Mouse (Mus musculus): ENCODE measurements around the gene Ugt1a1. TPM values are rescaled to one million over a fixed set of nuclear protein-coding genes. Genes with fewer than 3 reads are reported as not detected.

The Ugt1a1 gene
- polyA plus RNA-seq, 1 experiment from 2014 or later, result not detected

- H3K4me1 ChIP-seq, result no peaks in the 10 kb centered on the region
- H3K27me3 ChIP-seq (replicated peaks), result no peaks in the 10 kb centered on the region
- WGBS, result 50% methylated on average over 4 of the region's 4 CpGs
- H3K9me3 ChIP-seq, result peaks cover 94% of the 10 kb centered on the region
- no peak overlapping the region for H3K4me3 ChIP-seq
- no peak overlapping the region for H3K9ac ChIP-seq
- no peaks in the 10 kb centered on the region for H3K36me3 ChIP-seq
- ATAC-seq (ENCODE audit: extremely low read depth, insufficient number of reproducible peaks, low FRiP score, low TSS enrichment), result no peak
- H3K4me2 ChIP-seq, result no peak overlapping the region
- H3K27ac ChIP-seq (replicated peaks), result no peak overlapping the region
Observed at GRCm38 (mm10) chr1:88235894-88236415, 24.2 kb downstream of the Ugt1a1 start.

DNA sequence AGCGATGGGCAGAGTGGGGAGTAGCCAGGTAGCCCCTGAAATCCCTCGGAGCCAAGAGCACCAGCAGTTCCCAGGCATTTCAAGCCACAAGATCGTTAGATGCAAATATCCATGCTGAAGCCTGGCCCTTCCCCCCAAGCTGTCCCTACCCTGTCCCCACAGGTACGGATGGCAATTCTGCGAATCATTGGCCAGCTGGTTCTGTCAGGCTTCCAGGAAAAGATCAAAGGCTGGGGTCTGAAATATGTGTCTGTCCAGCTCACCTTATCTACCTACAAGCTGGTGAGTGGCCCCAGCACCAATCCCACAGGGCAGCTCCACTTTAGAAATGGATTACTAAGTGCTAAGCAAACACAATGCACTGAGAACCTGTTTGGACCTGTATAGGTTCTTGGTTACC lies 25.6 kb downstream of the Ugt1a1 start:
- Histone ChIP-seq H3K9ac (no peak overlapping the region), H3K4me1 (no peaks in the 10 kb centered on the region), H3K36me3 (no peaks in the 10 kb centered on the region), H3K9me3 (peaks cover 94% of the 10 kb centered on the region), H3K27me3 (replicated peaks) (no peaks in the 10 kb centered on the region), H3K27ac (replicated peaks) (no peak overlapping the region), H3K4me3 (no peak overlapping the region), H3K4me2 (no peak overlapping the region)
- no peak for ATAC-seq (ENCODE audit: extremely low read depth, insufficient number of reproducible peaks, low FRiP score, low TSS enrichment)
- WGBS, result 62% methylated on average over 5 of the region's 5 CpGs

GRCm38 (mm10) chr1:88238771-88239170 lies 27.0 kb downstream of the Ugt1a1 start:
- Histone ChIP-seq H3K9me3 (peaks cover 94% of the 10 kb centered on the region), H3K4me1 (no peaks in the 10 kb centered on the region), H3K27me3 (replicated peaks) (no peaks in the 10 kb centered on the region), H3K36me3 (no peaks in the 10 kb centered on the region), H3K4me2 (no peak overlapping the region), H3K27ac (replicated peaks) (no peak overlapping the region), H3K9ac (no peak overlapping the region), H3K4me3 (no peak overlapping the region)
- 68% methylated on average over 6 of the region's 6 CpGs for WGBS
- 0 out of 2 replicates have a peak, but pooled peaks have one; percentile 1 for ATAC-seq (ENCODE audit: extremely low read depth, insufficient number of reproducible peaks, low FRiP score, low TSS enrichment)

DNA sequence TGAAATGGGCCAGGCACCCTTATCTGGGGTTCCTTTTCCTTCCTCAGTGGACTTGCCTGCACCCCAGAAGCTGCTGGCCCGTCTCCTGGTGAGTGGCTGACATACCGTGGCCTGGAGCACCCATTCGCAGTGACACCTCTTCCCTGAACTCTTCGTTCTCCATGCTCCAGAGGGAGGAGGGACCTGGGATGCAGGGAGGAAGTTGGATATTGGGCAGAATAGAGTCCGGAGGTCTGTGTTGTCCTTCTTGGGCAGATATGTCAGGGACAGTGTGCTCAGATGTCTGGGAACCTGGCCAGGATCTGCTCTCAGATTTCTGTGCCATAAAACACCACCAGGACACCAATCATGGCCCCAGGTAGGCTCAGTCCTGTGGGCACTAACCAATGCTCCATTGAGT lies 28.3 kb downstream of the Ugt1a1 start:
- Histone ChIP-seq H3K27ac (replicated peaks) (no peak overlapping the region), H3K27me3 (replicated peaks) (no peaks in the 10 kb centered on the region), H3K4me1 (no peaks in the 10 kb centered on the region), H3K4me2 (no peak overlapping the region), H3K4me3 (no peak overlapping the region), H3K9me3 (peaks cover 95% of the 10 kb centered on the region), H3K36me3 (no peaks in the 10 kb centered on the region), H3K9ac (no peak overlapping the region)
- WGBS, result 63% methylated on average over 5 of the region's 5 CpGs
- no peak for ATAC-seq (ENCODE audit: extremely low read depth, insufficient number of reproducible peaks, low FRiP score, low TSS enrichment)

GRCm38 (mm10) chr1:88240579-88240978 lies 28.8 kb downstream of the Ugt1a1 start:
- no peak for ATAC-seq (ENCODE audit: extremely low read depth, insufficient number of reproducible peaks, low FRiP score, low TSS enrichment)
- Histone ChIP-seq H3K9me3 (peaks cover 95% of the 10 kb centered on the region), H3K4me3 (no peak overlapping the region), H3K27me3 (replicated peaks) (no peaks in the 10 kb centered on the region), H3K36me3 (no peaks in the 10 kb centered on the region), H3K4me2 (no peak overlapping the region), H3K9ac (no peak overlapping the region), H3K4me1 (no peaks in the 10 kb centered on the region), H3K27ac (replicated peaks) (no peak overlapping the region)
- WGBS, result 53% methylated on average over 4 of the region's 4 CpGs

- Histone ChIP-seq H3K4me3 (no peak overlapping the region), H3K9me3 (peaks cover 97% of the 10 kb centered on the region)
- 58% methylated on average over 5 of the region's 5 CpGs for WGBS
Observed at GRCm38 (mm10) chr1:88243861-88244260, 32.1 kb downstream of the Ugt1a1 start.

DNA sequence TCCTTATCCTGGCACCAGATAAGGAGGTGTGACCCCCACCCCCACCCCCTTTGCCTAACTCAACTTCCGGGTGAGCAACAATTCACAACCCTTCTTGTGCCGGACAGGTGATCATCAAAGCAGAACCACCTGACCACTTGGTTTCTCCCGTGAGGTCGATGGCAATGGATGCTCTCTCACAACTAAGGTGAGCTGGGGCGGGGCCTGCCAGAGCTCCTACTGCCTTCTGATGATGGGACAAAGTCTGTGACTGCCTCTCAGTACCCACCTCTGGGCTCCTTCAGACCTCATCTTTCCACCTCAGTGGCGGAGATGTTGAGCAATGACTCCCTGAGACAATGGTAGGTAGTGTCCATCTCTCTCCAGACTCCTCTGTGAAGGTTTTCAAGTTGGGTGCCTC lies 34.1 kb downstream of the Ugt1a1 start:
- Histone ChIP-seq H3K4me3 (no peak overlapping the region), H3K9ac (no peak overlapping the region)
- ATAC-seq (ENCODE audit: extremely low read depth, insufficient number of reproducible peaks, low FRiP score, low TSS enrichment), result no peak

More at GRCm38 (mm10) chr1:88243861-88244260, 32.1 kb downstream of the Ugt1a1 start:
- Histone ChIP-seq H3K27me3 (replicated peaks) (no peaks in the 10 kb centered on the region), H3K4me2 (no peak overlapping the region), H3K36me3 (no peaks in the 10 kb centered on the region), H3K27ac (replicated peaks) (no peak overlapping the region), H3K4me1 (no peaks in the 10 kb centered on the region), H3K9ac (no peak overlapping the region)
- ATAC-seq (ENCODE audit: extremely low read depth, insufficient number of reproducible peaks, low FRiP score, low TSS enrichment), result no peak

GRCm38 (mm10) chr1:88246386-88246785 lies 34.6 kb downstream of the Ugt1a1 start:
- H3K4me2 ChIP-seq, result no peak overlapping the region
- ATAC-seq (ENCODE audit: extremely low read depth, insufficient number of reproducible peaks, low FRiP score, low TSS enrichment), result no peak
- H3K36me3 ChIP-seq, result no peaks in the 10 kb centered on the region
- H3K9ac ChIP-seq, result no peak overlapping the region
- WGBS, result 41% methylated on average over 6 of the region's 6 CpGs
- H3K27ac ChIP-seq (replicated peaks), result no peak overlapping the region
- no peak overlapping the region for H3K4me3 ChIP-seq
- H3K4me1 ChIP-seq, result no peaks in the 10 kb centered on the region
- peaks cover 97% of the 10 kb centered on the region for H3K9me3 ChIP-seq
- H3K27me3 ChIP-seq (replicated peaks), result no peaks in the 10 kb centered on the region

More for the DNA sequence above, 34.1 kb downstream of the Ugt1a1 start:
- no peaks in the 10 kb centered on the region for H3K4me1 ChIP-seq
- no peak overlapping the region for H3K27ac ChIP-seq (replicated peaks)
- WGBS, result 69% methylated on average over 6 of the region's 6 CpGs
- peaks cover 97% of the 10 kb centered on the region for H3K9me3 ChIP-seq
- no peak overlapping the region for H3K4me2 ChIP-seq
- no peaks in the 10 kb centered on the region for H3K27me3 ChIP-seq (replicated peaks)
- H3K36me3 ChIP-seq, result no peaks in the 10 kb centered on the region

- no peak for ATAC-seq (ENCODE audit: extremely low read depth, insufficient number of reproducible peaks, low FRiP score, low TSS enrichment)
- Histone ChIP-seq H3K4me2 (no peak overlapping the region), H3K9ac (no peak overlapping the region), H3K27me3 (replicated peaks) (no peaks in the 10 kb centered on the region), H3K4me1 (no peaks in the 10 kb centered on the region), H3K36me3 (no peaks in the 10 kb centered on the region), H3K9me3 (peaks cover 94% of the 10 kb centered on the region), H3K4me3 (no peak overlapping the region), H3K27ac (replicated peaks) (no peak overlapping the region)
- WGBS, result 45% methylated on average over 2 of the region's 2 CpGs
Observed at GRCm38 (mm10) chr1:88247660-88248059, 35.9 kb downstream of the Ugt1a1 start.

DNA sequence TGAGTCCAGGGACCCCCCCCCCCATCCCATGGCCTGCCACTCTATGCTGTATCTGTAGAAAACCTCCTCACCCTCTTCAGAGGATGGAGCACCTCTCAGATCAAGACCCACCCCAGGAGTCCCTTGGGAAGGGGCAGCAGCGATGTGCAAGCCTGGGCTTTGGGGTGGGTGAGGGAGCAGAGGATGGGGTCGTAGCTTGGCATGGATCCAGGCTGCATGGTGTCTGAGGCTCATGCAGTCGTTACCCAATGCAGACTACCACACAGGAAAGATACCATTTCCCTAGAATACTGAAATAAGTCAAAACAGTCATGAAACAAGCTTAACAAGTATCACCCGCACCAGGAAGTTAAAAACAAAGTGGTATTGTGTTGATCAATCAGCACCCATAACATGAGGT lies 36.9 kb downstream of the Ugt1a1 start:
- Histone ChIP-seq H3K27me3 (replicated peaks) (no peaks in the 10 kb centered on the region), H3K36me3 (no peaks in the 10 kb centered on the region), H3K9ac (no peak overlapping the region), H3K9me3 (peaks cover 95% of the 10 kb centered on the region), H3K27ac (replicated peaks) (no peak overlapping the region), H3K4me2 (no peak overlapping the region), H3K4me3 (no peak overlapping the region), H3K4me1 (no peaks in the 10 kb centered on the region)
- no peak for ATAC-seq (ENCODE audit: extremely low read depth, insufficient number of reproducible peaks, low FRiP score, low TSS enrichment)
- 56% methylated on average over 4 of the region's 4 CpGs for WGBS

GRCm38 (mm10) chr1:88249596-88249995 lies 37.8 kb downstream of the Ugt1a1 start:
- 72% methylated on average over 7 of the region's 7 CpGs for WGBS
- ATAC-seq (ENCODE audit: extremely low read depth, insufficient number of reproducible peaks, low FRiP score, low TSS enrichment), result no peak
- Histone ChIP-seq H3K9ac (no peak overlapping the region), H3K9me3 (peaks cover 95% of the 10 kb centered on the region), H3K4me2 (no peak overlapping the region), H3K36me3 (no peaks in the 10 kb centered on the region), H3K4me1 (no peaks in the 10 kb centered on the region), H3K27ac (replicated peaks) (no peak overlapping the region), H3K27me3 (replicated peaks) (no peaks in the 10 kb centered on the region), H3K4me3 (no peak overlapping the region)

DNA sequence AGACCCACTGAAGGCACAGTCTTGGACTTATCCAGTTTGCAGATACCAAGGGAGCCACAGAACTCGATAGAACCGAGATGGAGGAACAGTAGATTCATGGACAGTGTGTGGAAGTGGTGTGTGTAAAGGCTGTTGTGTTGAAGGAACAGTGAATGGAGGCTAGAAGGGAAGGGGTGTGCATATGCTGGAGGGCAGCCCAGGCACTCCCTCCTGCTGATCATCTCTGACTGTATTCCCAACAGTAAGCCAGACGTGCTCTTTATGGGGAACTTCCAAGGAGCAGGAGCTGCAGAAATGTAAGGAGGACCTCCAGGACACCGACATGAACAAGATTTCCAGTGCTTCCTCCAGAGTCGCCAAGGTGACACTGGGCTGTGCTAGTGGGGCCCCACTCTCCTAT lies 38.3 kb downstream of the Ugt1a1 start:
- Histone ChIP-seq H3K27me3 (replicated peaks) (no peaks in the 10 kb centered on the region), H3K4me1 (no peaks in the 10 kb centered on the region), H3K4me2 (no peak overlapping the region), H3K27ac (replicated peaks) (no peak overlapping the region), H3K9ac (no peak overlapping the region), H3K4me3 (no peak overlapping the region), H3K36me3 (no peaks in the 10 kb centered on the region), H3K9me3 (peaks cover 95% of the 10 kb centered on the region)
- ATAC-seq (ENCODE audit: extremely low read depth, insufficient number of reproducible peaks, low FRiP score, low TSS enrichment), result no peak
- 70% methylated on average over 5 of the region's 5 CpGs for WGBS
